Mouse (Mus musculus) c-Kit-positive CD71-positive TER-119-negative erythroid progenitor cells, embryonic 14.5 days (primary cell): Measurements from ENCODE around the gene Vmn1r169.
"Not testable (repeated sequence)": the region's sequence is repeated elsewhere in the genome, so short reads cannot be mapped to it uniquely, and the experiment has no call there.

ENCODE experiments used
- DNase-seq: peaks from one replicate; pipeline ENCODE4 v3.0.0-alpha.2; 2013; ENCODE audit warnings: low read depth

Gene Vmn1r169

GRCm38 (mm10) chr7:23575226-23575625, at the start of gene Vmn1r169:
Vmn1r169 (plus strand) TSS chr7:23575526.
- DNase-seq, result not testable (repeated sequence)

- not testable (repeated sequence) for DNase-seq
Measured at GRCm38 (mm10) chr7:23539432-23539831, 35.9 kb upstream of the Vmn1r169 start, which contains the start of gene Vmn1r168. Vmn1r168 (plus strand) TSS chr7:23539732.

GRCm38 (mm10) chr7:23605875-23606274, 30.5 kb downstream of the Vmn1r169 start, which contains the start of gene Vmn1r170:
Vmn1r170 (plus strand) TSS chr7:23606175.
- not testable (repeated sequence) for DNase-seq
